Mouse (Mus musculus): ENCODE measurements around the gene Faim. TPM values are rescaled to one million over a fixed set of nuclear protein-coding genes. Genes with fewer than 3 reads are reported as not detected.

The Faim gene
- polyA plus RNA-seq, 1 experiment from 2014 or later, result 96.3 TPM

GRCm38 (mm10) chr9:99021166-99021565, 35.0 kb downstream of the Faim start:
- WGBS, result 28% methylated on average over 5 of the region's 5 CpGs
- no peaks in the 10 kb centered on the region for H3K36me3 ChIP-seq (ENCODE audit: control insufficient read depth, insufficient read depth, low read length)

GRCm38 (mm10) chr9:99021751-99022150, 35.6 kb downstream of the Faim start:
- no peak for ATAC-seq (ENCODE audit: low FRiP score)
- no peak overlapping the region for H3K4me3 ChIP-seq (ENCODE audit: low read depth, low read length)

More at GRCm38 (mm10) chr9:99021166-99021565, 35.0 kb downstream of the Faim start:
- ATAC-seq (ENCODE audit: low FRiP score), result no peak
- H3K9ac ChIP-seq (ENCODE audit: low read depth, low read length), result no peak overlapping the region
- no peak overlapping the region for H3K4me2 ChIP-seq (replicated peaks; ENCODE audit: low read depth, low read length)
- H3K4me1 ChIP-seq (replicated peaks; ENCODE audit: control insufficient read depth, insufficient read depth, low read length), result no peaks in the 10 kb centered on the region
- H3K9me3 ChIP-seq (ENCODE audit: control insufficient read depth, low read length), result no peaks in the 10 kb centered on the region
- H3K27me3 ChIP-seq (ENCODE audit: control insufficient read depth, insufficient read depth, low read length), result no peaks in the 10 kb centered on the region
- no peak overlapping the region for H3K27ac ChIP-seq (ENCODE audit: low read depth, low read length)
- no peak overlapping the region for H3K4me3 ChIP-seq (ENCODE audit: low read depth, low read length)
- no peak for DNase-seq (ENCODE audit: low spot score)

GRCm38 (mm10) chr9:99032031-99032430, 45.9 kb downstream of the Faim start:
- Histone ChIP-seq H3K27me3 (ENCODE audit: control insufficient read depth, insufficient read depth, low read length) (no peaks in the 10 kb centered on the region), H3K4me2 (replicated peaks; ENCODE audit: low read depth, low read length) (no peak overlapping the region), H3K9ac (ENCODE audit: low read depth, low read length) (no peak overlapping the region), H3K4me1 (replicated peaks; ENCODE audit: control insufficient read depth, insufficient read depth, low read length) (no peaks in the 10 kb centered on the region), H3K4me3 (ENCODE audit: low read depth, low read length) (no peak overlapping the region), H3K36me3 (ENCODE audit: control insufficient read depth, insufficient read depth, low read length) (no peaks in the 10 kb centered on the region), H3K27ac (ENCODE audit: low read depth, low read length) (no peak overlapping the region), H3K9me3 (ENCODE audit: control insufficient read depth, low read length) (no peaks in the 10 kb centered on the region)
- 88% methylated on average over 8 of the region's 8 CpGs for WGBS
- no peak for DNase-seq (ENCODE audit: low spot score)
- ATAC-seq (ENCODE audit: low FRiP score), result no peak

More at GRCm38 (mm10) chr9:99021751-99022150, 35.6 kb downstream of the Faim start:
- H3K9ac ChIP-seq (ENCODE audit: low read depth, low read length), result no peak overlapping the region
- H3K36me3 ChIP-seq (ENCODE audit: control insufficient read depth, insufficient read depth, low read length), result no peaks in the 10 kb centered on the region
- DNase-seq (ENCODE audit: low spot score), result no peak
- H3K4me2 ChIP-seq (replicated peaks; ENCODE audit: low read depth, low read length), result no peak overlapping the region
- no peaks in the 10 kb centered on the region for H3K27me3 ChIP-seq (ENCODE audit: control insufficient read depth, insufficient read depth, low read length)
- no peaks in the 10 kb centered on the region for H3K4me1 ChIP-seq (replicated peaks; ENCODE audit: control insufficient read depth, insufficient read depth, low read length)
- no peak overlapping the region for H3K27ac ChIP-seq (ENCODE audit: low read depth, low read length)
- H3K9me3 ChIP-seq (ENCODE audit: control insufficient read depth, low read length), result no peaks in the 10 kb centered on the region
- WGBS, result 84% methylated on average over 4 of the region's 4 CpGs

DNA sequence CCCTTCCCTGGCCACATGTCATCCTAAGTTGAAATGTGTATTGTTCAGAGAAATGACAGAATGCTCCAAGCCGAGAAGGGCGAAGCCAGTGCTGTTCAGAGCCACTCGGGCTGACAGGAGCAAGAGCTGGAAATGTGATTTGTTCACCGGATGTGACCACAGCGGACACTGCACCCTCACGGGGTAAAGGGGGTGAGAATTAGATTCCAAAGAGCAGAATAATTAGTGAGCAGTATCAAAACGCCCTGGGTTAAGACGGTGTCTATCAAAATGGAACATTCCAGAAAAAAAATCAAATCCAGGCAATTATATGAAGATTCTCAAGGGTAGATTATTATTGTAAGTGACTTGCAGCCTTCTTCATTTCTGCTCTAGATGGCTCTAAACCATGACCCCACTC, 47.9 kb downstream of the Faim start:
- H3K27ac ChIP-seq (ENCODE audit: low read depth, low read length), result no peak overlapping the region
- H3K4me1 ChIP-seq (replicated peaks; ENCODE audit: control insufficient read depth, insufficient read depth, low read length), result no peaks in the 10 kb centered on the region
- no peaks in the 10 kb centered on the region for H3K36me3 ChIP-seq (ENCODE audit: control insufficient read depth, insufficient read depth, low read length)
- no peak overlapping the region for H3K4me2 ChIP-seq (replicated peaks; ENCODE audit: low read depth, low read length)
- ATAC-seq (ENCODE audit: low FRiP score), result no peak
- no peaks in the 10 kb centered on the region for H3K27me3 ChIP-seq (ENCODE audit: control insufficient read depth, insufficient read depth, low read length)
- 86% methylated on average over 8 of the region's 8 CpGs for WGBS
- no peaks in the 10 kb centered on the region for H3K9me3 ChIP-seq (ENCODE audit: control insufficient read depth, low read length)
- no peak overlapping the region for H3K9ac ChIP-seq (ENCODE audit: low read depth, low read length)
- no peak overlapping the region for H3K4me3 ChIP-seq (ENCODE audit: low read depth, low read length)
- no peak for DNase-seq (ENCODE audit: low spot score)

- 80% methylated on average over 12 of the region's 12 CpGs for WGBS
- ATAC-seq (ENCODE audit: low FRiP score) (no peak), DNase-seq (ENCODE audit: low spot score) (no peak)
- Histone ChIP-seq H3K36me3 (ENCODE audit: control insufficient read depth, insufficient read depth, low read length) (no peaks in the 10 kb centered on the region), H3K4me3 (ENCODE audit: low read depth, low read length) (no peak within 1 kb of the TSS), H3K27me3 (ENCODE audit: control insufficient read depth, insufficient read depth, low read length) (no peaks in the 10 kb centered on the region), H3K4me1 (replicated peaks; ENCODE audit: control insufficient read depth, insufficient read depth, low read length) (no peaks in the 10 kb centered on the region), H3K27ac (ENCODE audit: low read depth, low read length) (no peak within 1 kb of the TSS), H3K4me2 (replicated peaks; ENCODE audit: low read depth, low read length) (no peak within 1 kb of the TSS), H3K9me3 (ENCODE audit: control insufficient read depth, low read length) (no peaks in the 10 kb centered on the region), H3K9ac (ENCODE audit: low read depth, low read length) (no peak within 1 kb of the TSS)
These were observed 49.4 kb downstream of the Faim start, which contains the start of gene Gm1123 for GRCm38 (mm10) chr9:99035575-99035974. Gene Gm1123, minus strand, starts transcription at chr9:99035715.

DNA sequence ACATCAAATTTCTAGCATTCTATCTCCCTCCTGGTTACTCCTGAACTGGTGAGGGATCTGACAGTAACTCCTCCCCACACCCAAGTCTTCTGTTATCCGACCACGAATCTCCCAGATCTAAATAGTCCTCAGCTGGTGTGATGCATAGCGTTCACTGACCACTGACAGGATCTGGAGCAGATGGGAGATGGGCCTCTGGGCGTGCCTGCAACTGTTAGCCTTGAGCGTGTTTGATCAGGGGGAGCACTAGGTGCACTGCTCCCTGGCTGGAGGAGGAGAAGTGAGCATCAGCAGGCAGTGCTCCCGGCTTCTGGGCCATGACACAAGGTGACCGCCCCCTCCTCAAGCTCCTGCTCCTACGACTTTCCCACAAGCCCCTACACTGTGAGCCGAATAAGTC, 55.8 kb downstream of the Faim start:
- DNase-seq (ENCODE audit: low spot score) (no peak), ATAC-seq (ENCODE audit: low FRiP score) (no peak)
- H3K27me3 ChIP-seq (ENCODE audit: control insufficient read depth, insufficient read depth, low read length), result no peaks in the 10 kb centered on the region
- WGBS, result 84% methylated on average over 9 of the region's 9 CpGs
- H3K4me2 ChIP-seq (replicated peaks; ENCODE audit: low read depth, low read length), result no peak overlapping the region
- no peaks in the 10 kb centered on the region for H3K9me3 ChIP-seq (ENCODE audit: control insufficient read depth, low read length)
- H3K9ac ChIP-seq (ENCODE audit: low read depth, low read length), result no peak overlapping the region
- H3K27ac ChIP-seq (ENCODE audit: low read depth, low read length), result no peak overlapping the region
- no peaks in the 10 kb centered on the region for H3K36me3 ChIP-seq (ENCODE audit: control insufficient read depth, insufficient read depth, low read length)
- H3K4me3 ChIP-seq (ENCODE audit: low read depth, low read length), result no peak overlapping the region
- H3K4me1 ChIP-seq (replicated peaks; ENCODE audit: control insufficient read depth, insufficient read depth, low read length), result no peaks in the 10 kb centered on the region

- Histone ChIP-seq H3K27ac (ENCODE audit: low read depth, low read length) (no peak overlapping the region), H3K4me1 (replicated peaks; ENCODE audit: control insufficient read depth, insufficient read depth, low read length) (no peaks in the 10 kb centered on the region), H3K9ac (ENCODE audit: low read depth, low read length) (no peak overlapping the region), H3K27me3 (ENCODE audit: control insufficient read depth, insufficient read depth, low read length) (no peaks in the 10 kb centered on the region), H3K4me3 (ENCODE audit: low read depth, low read length) (no peak overlapping the region), H3K36me3 (ENCODE audit: control insufficient read depth, insufficient read depth, low read length) (no peaks in the 10 kb centered on the region), H3K4me2 (replicated peaks; ENCODE audit: low read depth, low read length) (no peak overlapping the region), H3K9me3 (ENCODE audit: control insufficient read depth, low read length) (no peaks in the 10 kb centered on the region)
- no peak for ATAC-seq (ENCODE audit: low FRiP score)
- no peak for DNase-seq (ENCODE audit: low spot score)
- 96% methylated on average over 4 of the region's 4 CpGs for WGBS
These were observed 56.5 kb downstream of the Faim start for GRCm38 (mm10) chr9:99042641-99043040.

DNA sequence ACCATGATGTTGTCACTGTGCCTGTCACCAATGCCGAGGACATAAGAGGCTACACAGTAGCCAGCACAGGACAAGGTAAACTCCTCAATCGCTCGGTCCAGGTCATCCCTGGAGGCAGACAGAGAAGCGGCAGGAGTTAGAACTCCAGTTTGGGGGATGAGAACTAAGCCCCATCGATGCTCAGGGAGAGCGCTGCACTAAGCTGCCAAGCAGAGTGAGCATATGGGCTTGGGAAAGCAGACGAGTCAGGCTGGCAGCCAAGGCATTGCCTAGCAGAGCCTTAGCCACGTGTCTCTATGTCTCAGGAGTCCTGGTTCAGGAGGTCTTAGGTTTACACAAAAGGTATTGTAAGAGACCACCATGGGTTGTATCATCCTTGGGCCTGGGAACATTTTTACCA, 58.6 kb downstream of the Faim start:
- no peaks in the 10 kb centered on the region for H3K27me3 ChIP-seq (ENCODE audit: control insufficient read depth, insufficient read depth, low read length)
- no peak for ATAC-seq (ENCODE audit: low FRiP score)
- H3K4me3 ChIP-seq (ENCODE audit: low read depth, low read length), result no peak overlapping the region
- H3K4me1 ChIP-seq (replicated peaks; ENCODE audit: control insufficient read depth, insufficient read depth, low read length), result no peaks in the 10 kb centered on the region
- no peak for DNase-seq (ENCODE audit: low spot score)
- 94% methylated on average over 8 of the region's 8 CpGs for WGBS
- no peak overlapping the region for H3K9ac ChIP-seq (ENCODE audit: low read depth, low read length)
- H3K36me3 ChIP-seq (ENCODE audit: control insufficient read depth, insufficient read depth, low read length), result no peaks in the 10 kb centered on the region
- no peak overlapping the region for H3K4me2 ChIP-seq (replicated peaks; ENCODE audit: low read depth, low read length)
- H3K9me3 ChIP-seq (ENCODE audit: control insufficient read depth, low read length), result no peaks in the 10 kb centered on the region
- H3K27ac ChIP-seq (ENCODE audit: low read depth, low read length), result no peak overlapping the region

- ATAC-seq (ENCODE audit: low FRiP score) (no peak), DNase-seq (ENCODE audit: low spot score) (no peak)
- no peaks in the 10 kb centered on the region for H3K9me3 ChIP-seq (ENCODE audit: control insufficient read depth, low read length)
- no peak overlapping the region for H3K4me3 ChIP-seq (ENCODE audit: low read depth, low read length)
- H3K4me2 ChIP-seq (replicated peaks; ENCODE audit: low read depth, low read length), result no peak overlapping the region
- no peak overlapping the region for H3K9ac ChIP-seq (ENCODE audit: low read depth, low read length)
- H3K27ac ChIP-seq (ENCODE audit: low read depth, low read length), result no peak overlapping the region
- no peaks in the 10 kb centered on the region for H3K27me3 ChIP-seq (ENCODE audit: control insufficient read depth, insufficient read depth, low read length)
- no peaks in the 10 kb centered on the region for H3K4me1 ChIP-seq (replicated peaks; ENCODE audit: control insufficient read depth, insufficient read depth, low read length)
- 67% methylated on average over 1 of the region's 1 CpGs for WGBS
- no peaks in the 10 kb centered on the region for H3K36me3 ChIP-seq (ENCODE audit: control insufficient read depth, insufficient read depth, low read length)
These were observed 62.6 kb downstream of the Faim start for GRCm38 (mm10) chr9:99048724-99049250.
